Mouse (Mus musculus) midbrain, embryonic 16.5 days (tissue): ENCODE measurements at regions not wholly inside any gene's neighbourhood (a gene's known extent, or its start where the extent isn't known, plus 50 kb on each side); places are given as distances from the start of the nearest gene placed in this dataset.

Source experiments
- ATAC-seq: fragments of 200-750 bp; cut with Nextera tagmentation; 2 replicates; pipeline ENCODE4 v1.8.0; 2017; ENCODE audit warnings: moderate TSS enrichment
- H3K27ac ChIP-seq: fragments of 300-500 bp; sonication (generic); 2 replicates; pipeline ENCODE4 v1.5.1; 2014; ENCODE audit warnings: mild to moderate bottlenecking, low read length, mixed read lengths
- H3K27me3 ChIP-seq: fragments of 300-500 bp; sonication (generic); 2 replicates; pipeline ENCODE4 v1.6.1; 2014; ENCODE audit warnings: low read depth, low read length, mixed read lengths; ENCODE audit not compliant: control insufficient read depth, insufficient read depth
- H3K36me3 ChIP-seq: fragments of 300-500 bp; sonication (generic); 2 replicates; pipeline ENCODE4 v1.6.1; 2014; ENCODE audit warnings: mild to moderate bottlenecking, low read length, moderate library complexity, mixed read lengths; ENCODE audit not compliant: control insufficient read depth, insufficient read depth
- H3K4me1 ChIP-seq: fragments of 300-500 bp; sonication (generic); 2 replicates; pipeline ENCODE4 v1.6.1; 2014; ENCODE audit warnings: mild to moderate bottlenecking, low read length, mixed read lengths; ENCODE audit not compliant: control insufficient read depth, insufficient read depth
- H3K4me2 ChIP-seq: fragments of 300-500 bp; sonication (generic); 2 replicates; pipeline ENCODE4 v1.6.1; 2014; ENCODE audit warnings: mild to moderate bottlenecking, low read length, mixed read lengths
- H3K4me3 ChIP-seq: fragments of 300-500 bp; sonication (generic); 2 replicates; pipeline ENCODE4 v1.5.1; 2014; ENCODE audit warnings: low read depth, mild to moderate bottlenecking, low read length, moderate library complexity, mixed read lengths
- H3K9ac ChIP-seq: fragments of 300-500 bp; sonication (generic); 2 replicates; pipeline ENCODE4 v1.6.1; 2014; ENCODE audit warnings: low read depth, low read length, mixed read lengths
- H3K9me3 ChIP-seq: fragments of 300-500 bp; sonication (generic); replicated peaks from 2 replicates; pipeline ENCODE4 v1.6.1; 2014; ENCODE audit warnings: mild to moderate bottlenecking, low read length, mixed read lengths; ENCODE audit not compliant: control insufficient read depth, poor library complexity, severe bottlenecking
- WGBS: fragments of 180-500 bp; shearing (Covaris S2); extraction: QIAGEN DNeasy Blood & Tissue Kit; methylation state at CpG from one replicate; pipeline ENCODE4 v1.1.7; 2014; 5-methylcytosine and 5-hydroxymethylcytosine counted together

DNA sequence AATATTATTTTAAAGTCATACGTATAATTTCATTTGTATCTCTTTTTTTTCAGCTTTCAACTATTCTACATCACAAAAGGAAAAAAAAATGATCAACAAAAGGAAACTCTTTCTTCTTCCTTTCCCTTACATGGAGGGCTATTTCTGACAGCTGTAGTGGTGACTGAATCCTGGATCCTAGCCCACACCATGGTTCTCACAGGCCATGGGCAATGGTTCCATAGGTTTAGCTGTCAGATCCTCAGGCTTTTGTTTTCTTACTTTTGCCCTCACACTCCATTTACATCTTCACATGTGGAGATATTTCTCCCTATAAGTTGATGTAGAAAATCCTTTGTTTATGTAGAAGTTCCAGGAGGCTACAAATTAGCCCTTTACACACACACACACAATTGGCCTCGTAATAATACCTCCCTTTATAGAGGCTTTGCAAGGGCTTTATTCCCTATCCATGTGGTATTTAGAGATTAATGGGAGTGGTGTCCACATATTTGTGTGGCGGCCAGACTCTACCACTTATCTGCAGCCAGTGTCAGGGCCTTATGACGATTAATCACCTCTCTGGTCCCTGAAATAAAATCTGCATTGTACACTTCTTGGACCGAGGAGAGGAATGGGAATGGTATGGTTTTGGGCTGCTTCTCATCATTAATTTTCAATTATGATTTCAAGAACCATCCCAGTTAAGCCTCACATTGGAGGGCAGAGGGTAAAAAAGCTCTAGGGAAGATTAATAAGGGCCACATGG lies 1057.0 kb downstream of the Flrt2 start:
- ATAC-seq: no peak
- Histone ChIP-seq H3K36me3 (no peaks in the 10 kb centered on the region), H3K9me3 (no peaks in the 10 kb centered on the region), H3K27ac (no peak overlapping the region), H3K4me1 (no peaks in the 10 kb centered on the region), H3K4me3 (no peak overlapping the region), H3K27me3 (no peaks in the 10 kb centered on the region), H3K4me2 (no peak overlapping the region), H3K9ac (no peak overlapping the region)
- 75% methylated on average over 5 of the region's 5 CpGs for WGBS

DNA sequence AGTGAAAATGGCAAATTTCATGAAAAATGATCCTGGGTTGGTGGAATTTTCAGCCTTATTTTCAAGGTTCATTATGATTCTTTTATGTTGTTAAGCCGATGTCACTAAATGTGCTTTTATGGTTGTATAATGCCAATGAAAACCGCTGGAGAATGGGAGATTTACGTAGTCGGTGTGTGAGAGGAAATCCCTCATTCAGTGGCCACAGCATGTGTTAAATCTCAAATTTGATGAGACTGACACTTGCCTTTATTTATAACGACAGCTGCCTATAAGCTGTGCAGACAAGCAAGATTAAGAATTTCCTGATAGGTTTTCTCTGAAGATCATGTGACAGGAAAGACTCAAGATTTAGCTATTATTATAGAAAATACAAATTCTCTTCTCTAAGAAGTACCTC lies 1062.7 kb downstream of the Flrt2 start:
- no peak overlapping the region for H3K4me2 ChIP-seq
- no peak overlapping the region for H3K27ac ChIP-seq
- WGBS: 20% methylated on average over 5 of the region's 5 CpGs
- no peak overlapping the region for H3K9ac ChIP-seq
- no peaks in the 10 kb centered on the region for H3K27me3 ChIP-seq
- H3K36me3 ChIP-seq: no peaks in the 10 kb centered on the region
- no peaks in the 10 kb centered on the region for H3K9me3 ChIP-seq
- ATAC-seq: no peak; the same call in 1 of the 2 replicates
- H3K4me1 ChIP-seq: 0 out of 2 replicates have a peak, but pooled peaks cover 2% of the 10 kb centered on the region
- H3K4me3 ChIP-seq: no peak overlapping the region

DNA sequence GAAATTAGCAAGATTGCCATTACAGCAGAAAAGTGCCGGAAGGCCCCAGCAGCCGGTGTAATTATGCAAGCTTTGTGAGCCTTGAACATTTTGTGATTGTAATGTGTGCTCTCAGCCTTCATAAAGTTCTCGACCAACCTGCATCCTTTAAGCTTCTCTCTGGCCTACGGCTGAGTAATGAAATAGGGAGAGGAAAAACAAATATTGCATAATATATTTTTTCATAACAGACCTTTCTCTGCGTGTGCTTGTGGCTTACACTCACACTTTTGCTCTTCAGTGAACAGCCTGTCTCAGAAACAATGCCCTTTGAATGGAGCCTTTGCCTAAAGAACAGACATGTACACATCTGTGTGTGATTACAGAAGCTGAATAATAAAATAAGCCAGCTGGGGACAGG lies 1071.1 kb downstream of the Flrt2 start:
- Histone ChIP-seq H3K4me2 (no peak overlapping the region), H3K4me3 (no peak overlapping the region), H3K27me3 (no peaks in the 10 kb centered on the region), H3K4me1 (no peaks in the 10 kb centered on the region), H3K27ac (no peak overlapping the region), H3K9me3 (no peaks in the 10 kb centered on the region), H3K36me3 (no peaks in the 10 kb centered on the region), H3K9ac (no peak overlapping the region)
- WGBS: 44% methylated on average over 5 of the region's 5 CpGs
- no peak for ATAC-seq

DNA sequence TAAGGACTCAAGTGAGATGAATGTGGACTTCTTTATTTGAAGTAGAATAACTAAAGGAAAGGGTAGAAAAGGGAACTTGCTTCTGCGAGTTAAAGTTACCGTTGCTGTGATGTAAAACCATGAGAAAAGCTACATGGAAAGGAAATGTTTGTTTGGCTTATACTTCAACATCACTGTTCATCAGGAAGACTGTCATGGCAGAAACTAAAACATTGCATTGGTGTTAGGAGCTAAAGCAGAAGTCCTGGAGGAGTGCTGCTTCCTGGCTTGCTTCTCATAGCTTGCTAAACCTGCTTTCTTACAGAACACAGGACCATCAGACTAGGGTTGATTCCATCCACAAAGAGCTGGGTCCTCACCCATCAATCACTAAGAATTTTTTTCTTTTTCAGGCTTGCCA lies 1071.6 kb downstream of the Flrt2 start:
- H3K9me3 ChIP-seq: no peaks in the 10 kb centered on the region
- WGBS: 81% methylated on average over 2 of the region's 2 CpGs
- H3K27ac ChIP-seq: no peak overlapping the region
- H3K4me2 ChIP-seq: no peak overlapping the region
- no peak for ATAC-seq
- no peaks in the 10 kb centered on the region for H3K4me1 ChIP-seq
- H3K4me3 ChIP-seq: no peak overlapping the region
- H3K9ac ChIP-seq: no peak overlapping the region
- H3K27me3 ChIP-seq: no peaks in the 10 kb centered on the region
- no peaks in the 10 kb centered on the region for H3K36me3 ChIP-seq

DNA sequence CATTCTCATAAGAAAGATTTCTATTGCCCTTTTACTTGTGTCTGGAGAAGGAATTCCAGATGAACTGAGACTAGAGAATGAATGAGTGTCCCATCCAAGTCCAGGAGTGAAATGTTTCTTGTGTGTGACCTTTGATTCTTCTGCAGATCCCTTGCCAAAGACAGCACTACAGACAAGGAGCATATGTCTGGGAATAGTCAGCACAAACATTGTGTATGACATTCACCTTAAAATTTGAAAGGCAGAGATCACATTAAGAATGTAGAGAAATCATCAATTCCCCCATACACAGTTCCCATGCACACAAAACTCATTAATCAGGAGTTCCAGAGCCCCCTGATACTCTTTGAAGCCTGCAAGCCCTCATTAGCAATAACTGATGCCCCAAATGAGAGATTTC lies 1072.2 kb downstream of the Flrt2 start:
- H3K9me3 ChIP-seq: no peaks in the 10 kb centered on the region
- H3K4me2 ChIP-seq: no peak overlapping the region
- no peaks in the 10 kb centered on the region for H3K4me1 ChIP-seq
- no peak overlapping the region for H3K27ac ChIP-seq
- H3K4me3 ChIP-seq: no peak overlapping the region
- ATAC-seq: no peak
- no peaks in the 10 kb centered on the region for H3K36me3 ChIP-seq
- no peak overlapping the region for H3K9ac ChIP-seq
- no peaks in the 10 kb centered on the region for H3K27me3 ChIP-seq

DNA sequence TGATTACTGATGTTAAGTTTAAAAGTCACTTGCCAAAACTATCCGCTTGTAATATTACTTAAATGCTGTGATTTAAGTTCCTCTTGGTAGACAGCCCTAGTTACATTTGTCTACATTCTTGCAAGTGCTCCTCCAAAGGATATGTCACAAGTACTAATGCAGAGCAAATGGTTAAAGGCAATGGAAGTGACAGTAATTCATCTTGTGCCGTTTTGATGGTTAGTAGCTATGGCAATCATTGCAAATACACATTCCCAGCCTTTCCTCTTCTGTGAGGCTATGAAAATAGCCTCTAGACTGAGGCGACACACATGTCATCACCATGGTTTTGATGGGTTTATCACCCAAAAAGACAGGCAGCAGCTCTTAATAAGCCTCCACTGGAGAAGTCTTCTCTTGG lies 1079.2 kb downstream of the Flrt2 start:
- no peak overlapping the region for H3K4me2 ChIP-seq
- 85% methylated on average over 3 of the region's 3 CpGs for whole genome bisulfite sequencing
- no peak for ATAC-seq
- H3K4me3 ChIP-seq: no peak overlapping the region
- no peaks in the 10 kb centered on the region for H3K9me3 ChIP-seq
- H3K36me3 ChIP-seq: no peaks in the 10 kb centered on the region
- H3K27ac ChIP-seq: no peak overlapping the region
- H3K27me3 ChIP-seq: no peaks in the 10 kb centered on the region
- H3K4me1 ChIP-seq: no peaks in the 10 kb centered on the region
- H3K9ac ChIP-seq: no peak overlapping the region

DNA sequence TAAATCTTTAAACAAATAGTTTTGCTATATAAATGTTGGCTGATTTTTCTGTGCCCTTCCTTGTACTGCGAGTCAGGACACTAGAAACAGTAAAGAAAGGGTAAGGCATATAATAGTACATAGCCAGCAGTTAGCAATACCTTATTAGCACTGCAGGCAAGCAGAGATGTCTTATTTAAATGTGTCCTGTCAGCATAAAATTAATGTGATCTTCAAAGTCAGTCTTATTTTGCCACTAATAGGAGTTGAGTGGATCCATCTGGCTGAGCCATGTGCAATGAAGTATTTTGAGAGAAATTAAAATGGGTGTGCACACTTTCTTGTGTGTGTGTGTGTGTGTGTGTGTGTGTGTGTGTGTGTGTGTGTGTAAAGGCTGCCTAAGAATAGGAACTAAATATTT lies 1129.3 kb downstream of the Flrt2 start:
- H3K4me1 ChIP-seq: no peaks in the 10 kb centered on the region
- H3K4me3 ChIP-seq: no peak overlapping the region
- no peaks in the 10 kb centered on the region for H3K27me3 ChIP-seq
- no peak overlapping the region for H3K27ac ChIP-seq
- H3K4me2 ChIP-seq: no peak overlapping the region
- ATAC-seq: peak; percentile 36; the same call in 1 of the 2 replicates
- whole genome bisulfite sequencing: 53% methylated on average over 1 of the region's 1 CpGs
- H3K9ac ChIP-seq: no peak overlapping the region
- no peaks in the 10 kb centered on the region for H3K36me3 ChIP-seq
- H3K9me3 ChIP-seq: no peaks in the 10 kb centered on the region

DNA sequence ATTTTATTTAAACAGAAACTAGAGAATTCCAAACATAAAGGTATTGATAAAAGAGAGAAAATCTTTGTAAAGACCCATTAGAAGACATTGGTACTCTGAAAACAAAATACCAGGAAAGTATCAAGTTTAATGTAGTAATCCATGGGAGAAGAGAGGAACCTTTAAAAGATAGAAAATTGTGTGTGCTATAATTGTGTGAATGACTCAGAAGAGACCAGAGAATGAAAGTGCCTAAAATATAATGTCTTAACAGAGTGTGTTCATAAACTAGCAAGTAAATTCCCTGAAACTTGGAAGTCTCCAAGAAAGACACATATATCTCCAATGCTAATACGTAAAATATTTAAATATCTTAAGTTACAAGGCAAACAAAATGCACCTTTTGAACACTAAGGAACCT lies 1136.4 kb downstream of the Flrt2 start:
- Histone ChIP-seq H3K4me3 (no peak overlapping the region), H3K36me3 (no peaks in the 10 kb centered on the region), H3K27ac (no peak overlapping the region), H3K9ac (no peak overlapping the region), H3K9me3 (no peaks in the 10 kb centered on the region), H3K27me3 (no peaks in the 10 kb centered on the region), H3K4me1 (no peaks in the 10 kb centered on the region), H3K4me2 (no peak overlapping the region)
- no peak for ATAC-seq
- WGBS: 100% methylated on average over 1 of the region's 1 CpGs
